Mouse (Mus musculus) C2C12 (cell line): Measurements from ENCODE around the gene Scube2.

Experiments
- CTCF ChIP-seq: IDR thresholded peaks from one replicate; pipeline ENCODE4 v1.5.1; 2011; ENCODE audit not compliant: control insufficient read depth, insufficient read depth, insufficient read length
- FOSL1 ChIP-seq: IDR thresholded peaks from one replicate; pipeline ENCODE4 v1.8.0; 2011; ENCODE audit warnings: mild to moderate bottlenecking, low read length; ENCODE audit not compliant: poor library complexity, insufficient read depth, severe bottlenecking
- MAX ChIP-seq: IDR thresholded peaks from one replicate; pipeline ENCODE4 v1.6.1; 2011; ENCODE audit warnings: mild to moderate bottlenecking, control low read depth
- USF1 ChIP-seq: IDR thresholded peaks from one replicate; pipeline ENCODE4 v1.6.1; 2011; ENCODE audit warnings: low read depth, mild to moderate bottlenecking, control low read depth, moderate library complexity

DNA sequence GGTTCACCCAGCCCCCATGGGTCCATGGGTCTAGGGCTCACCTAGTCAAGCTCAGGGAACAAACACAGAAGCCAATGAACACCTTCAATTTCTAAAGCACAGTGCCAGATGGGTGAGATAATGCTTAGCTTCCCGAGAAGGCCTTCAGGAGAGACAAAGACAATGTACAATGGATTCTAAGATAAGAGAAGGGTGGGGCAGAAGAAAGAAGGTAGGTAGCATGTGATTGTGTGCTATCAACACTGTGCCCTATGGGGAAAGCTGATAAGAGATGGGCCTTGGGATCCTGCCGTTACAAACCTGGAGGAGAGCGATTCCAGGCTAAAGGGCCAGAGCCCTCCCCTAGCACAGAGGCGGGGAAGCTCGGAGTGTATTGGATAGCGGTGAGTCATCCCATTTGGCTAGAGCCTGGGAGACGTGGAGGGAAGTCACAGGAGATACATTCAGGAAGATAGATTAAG lies 12.7 kb downstream of the Scube2 start:
- TF ChIP-seq CTCF, result no peak
- no peak for TF ChIP-seq USF1
- TF ChIP-seq MAX, result no peak
- TF ChIP-seq FOSL1, result no peak
